Mouse (Mus musculus) erythroblast, embryonic 14.5 days (primary cell): ENCODE measurements around the gene Srms. TPM values are rescaled to one million over a fixed set of nuclear protein-coding genes. Genes with fewer than 3 reads are reported as not detected.
A peak's percentile ranks its signal among the peaks of the same experiment; 100 is the strongest.

Source experiments
- H3K27me3 ChIP-seq: 2 replicates; pipeline ENCODE4 v1.6.1; 2012; ENCODE audit warnings: inconsistent platforms; ENCODE audit not compliant: control insufficient read depth
- H3K36me3 ChIP-seq: 2 replicates; pipeline ENCODE4 v1.6.1; 2012; ENCODE audit warnings: mild to moderate bottlenecking, inconsistent platforms; ENCODE audit not compliant: control insufficient read depth
- H3K4me1 ChIP-seq: 2 replicates; pipeline ENCODE4 v1.6.1; 2012; ENCODE audit warnings: inconsistent platforms; ENCODE audit not compliant: control insufficient read depth
- H3K4me3 ChIP-seq: replicated peaks from 2 replicates; pipeline ENCODE3; 2012; ENCODE audit warnings: moderate library complexity, mild to moderate bottlenecking, inconsistent platforms
- H3K9me3 ChIP-seq: 2 replicates; pipeline ENCODE4 v1.6.1; 2012; ENCODE audit warnings: low read length, inconsistent platforms, mixed read lengths; ENCODE audit not compliant: control insufficient read depth
- GATA1 ChIP-seq: IDR thresholded peaks from 2 replicates; pipeline ENCODE4 v1.6.1; 2012; ENCODE audit warnings: low read length, inconsistent platforms, mixed read lengths
- TAL1 ChIP-seq: IDR thresholded peaks from 3 replicates; pipeline ENCODE4 v1.6.1; 2012; ENCODE audit warnings: low read length, inconsistent platforms, mixed read lengths
- polyA plus RNA-seq: library from polyadenylated mRNA; stranded (reverse); fragments of >175 nt; gene quantifications from 2 replicates; pipeline ENCODE4 v1.2.3, GENCODE M21; 2012

Gene Srms
- polyA plus RNA-seq, 1 experiment: 0.03 TPM

DNA sequence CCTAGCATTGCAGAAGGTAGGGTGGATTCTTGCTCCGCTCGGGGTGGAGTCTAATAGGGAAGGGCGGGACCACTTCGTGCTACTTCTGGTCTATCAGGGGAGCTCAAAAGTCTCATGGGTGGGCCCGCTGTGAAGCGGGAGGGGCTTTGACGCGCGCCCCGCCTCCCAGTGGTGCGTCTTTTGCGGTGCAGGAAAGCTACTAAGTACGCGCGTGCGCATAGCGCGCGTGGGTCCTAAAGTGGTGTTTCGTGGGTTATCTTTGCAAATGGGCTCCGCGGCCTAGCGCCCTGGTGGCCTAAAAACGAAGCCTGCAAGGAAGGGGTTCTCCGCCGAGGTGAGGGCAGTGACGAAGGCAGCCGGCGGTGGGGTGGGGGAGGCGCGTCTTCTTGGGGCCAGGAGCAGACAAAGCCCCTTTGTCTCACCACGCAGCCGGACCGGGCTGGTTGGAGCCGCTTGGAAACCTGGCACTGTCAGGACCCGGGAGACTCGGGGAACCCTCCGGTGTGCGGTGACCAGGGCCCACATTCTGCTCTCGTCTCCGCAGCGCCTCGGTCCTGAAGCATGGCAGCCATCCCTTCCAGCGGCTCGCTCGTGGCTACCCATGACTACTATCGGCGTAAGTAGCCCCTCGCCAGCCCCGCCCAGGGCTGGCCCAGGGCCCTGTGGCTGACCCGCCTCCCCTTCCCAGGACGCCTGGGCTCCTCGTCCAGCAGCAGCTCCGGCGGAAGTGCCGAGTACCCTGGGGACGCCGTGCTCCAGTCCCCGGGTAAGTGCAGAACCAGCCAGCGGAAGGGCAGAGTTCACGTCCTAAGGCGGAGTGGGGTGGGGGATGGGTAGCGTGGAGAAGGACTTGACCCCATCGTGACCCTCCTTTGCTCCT, 25.6 kb downstream of the Srms start, which contains the start of gene Ppdpf:
Gene Ppdpf (plus strand): TSS at position 127 of the 880 bp plus-strand sequence.
- peaks cover 14% of the 10 kb centered on the region for H3K36me3 ChIP-seq

DNA sequence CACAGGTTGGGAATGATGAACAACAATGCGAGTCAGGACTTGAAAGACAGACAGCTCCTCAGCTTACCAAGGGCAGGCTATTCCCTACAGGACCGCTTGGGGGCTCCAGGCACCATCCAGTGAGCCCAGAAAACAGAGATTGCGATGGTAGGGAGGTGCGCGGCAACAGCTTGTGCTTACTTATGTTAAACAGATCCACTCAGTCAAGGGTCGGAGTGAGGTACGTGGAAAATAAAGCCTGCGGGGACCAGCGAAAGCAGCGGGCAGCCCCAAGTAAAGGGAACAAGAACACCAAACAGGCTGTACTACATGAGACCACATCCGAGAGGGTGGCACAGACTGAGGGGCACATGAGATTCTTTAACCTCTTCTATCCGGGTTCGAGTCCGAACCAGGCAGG, 26.4 kb downstream of the Srms start:
- Histone ChIP-seq H3K27me3 (peaks cover 6% of the 10 kb centered on the region), H3K4me3 (peak overlapping the region; percentile 92), H3K4me1 (peaks cover 33% of the 10 kb centered on the region), H3K9me3 (no peaks in the 10 kb centered on the region), H3K36me3 (peaks cover 14% of the 10 kb centered on the region)
- TF ChIP-seq TAL1 (no peak), GATA1 (no peak)

More for the DNA sequence above, 25.6 kb downstream of the Srms start, which contains the start of gene Ppdpf:
- peak within 1 kb of the TSS; percentile 92 for H3K4me3 ChIP-seq
- peaks cover 33% of the 10 kb centered on the region for H3K4me1 ChIP-seq
- H3K9me3 ChIP-seq: no peaks in the 10 kb centered on the region
- no peak for TF ChIP-seq TAL1
- no peak for TF ChIP-seq GATA1
- peaks cover 11% of the 10 kb centered on the region for H3K27me3 ChIP-seq

GRCm38 (mm10) chr2:181180898-181181297, 32.1 kb downstream of the Srms start:
- Histone ChIP-seq H3K4me1 (no peaks in the 10 kb centered on the region), H3K27me3 (peaks cover 10% of the 10 kb centered on the region), H3K36me3 (no peaks in the 10 kb centered on the region), H3K4me3 (no peak overlapping the region), H3K9me3 (no peaks in the 10 kb centered on the region)
- TF ChIP-seq GATA1 (no peak), TAL1 (no peak)

- H3K36me3 ChIP-seq: no peaks in the 10 kb centered on the region
- H3K4me1 ChIP-seq: no peaks in the 10 kb centered on the region
- H3K4me3 ChIP-seq: no peak overlapping the region
- peaks cover 4% of the 10 kb centered on the region for H3K27me3 ChIP-seq
- TF ChIP-seq GATA1 (no peak), TAL1 (no peak)
- no peaks in the 10 kb centered on the region for H3K9me3 ChIP-seq
Measured at GRCm38 (mm10) chr2:181178471-181178870, 34.5 kb downstream of the Srms start.

GRCm38 (mm10) chr2:181178015-181178414, 35.0 kb downstream of the Srms start:
- H3K9me3 ChIP-seq: no peaks in the 10 kb centered on the region
- no peaks in the 10 kb centered on the region for H3K36me3 ChIP-seq
- H3K4me3 ChIP-seq: no peak overlapping the region
- H3K4me1 ChIP-seq: no peaks in the 10 kb centered on the region
- H3K27me3 ChIP-seq: peaks cover 4% of the 10 kb centered on the region
- TF ChIP-seq TAL1 (no peak), GATA1 (no peak)

DNA sequence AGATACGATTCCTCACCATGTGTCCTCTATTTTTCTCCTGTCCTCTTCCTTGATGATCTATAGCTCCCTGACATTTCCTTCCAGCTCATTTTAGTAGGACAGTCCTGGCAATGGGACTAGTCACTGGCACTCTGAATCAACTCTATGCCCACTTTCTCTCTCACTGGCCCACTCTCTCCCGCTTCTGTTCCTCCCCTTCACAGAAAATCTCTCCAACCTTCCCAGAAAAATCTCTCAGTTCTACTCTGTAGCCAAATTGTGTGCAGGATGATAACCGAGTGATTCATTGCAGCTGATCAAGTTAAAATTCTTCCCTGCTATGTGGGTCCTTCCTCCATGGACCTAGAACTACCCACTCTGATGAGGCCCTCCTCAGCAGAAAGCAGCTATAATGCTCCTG, 38.3 kb downstream of the Srms start:
- H3K36me3 ChIP-seq: no peaks in the 10 kb centered on the region
- H3K9me3 ChIP-seq: peaks cover 1% of the 10 kb centered on the region; the same call in 1 of the 2 replicates
- no peak overlapping the region for H3K4me3 ChIP-seq
- no peak for TF ChIP-seq GATA1
- no peak for TF ChIP-seq TAL1
- no peaks in the 10 kb centered on the region for H3K4me1 ChIP-seq
- peaks cover 2% of the 10 kb centered on the region; the same call in 1 of the 2 replicates for H3K27me3 ChIP-seq

- H3K9me3 ChIP-seq: peaks cover 3% of the 10 kb centered on the region; the same call in 1 of the 2 replicates
- H3K4me3 ChIP-seq: no peak overlapping the region
- H3K27me3 ChIP-seq: peaks cover 6% of the 10 kb centered on the region
- no peaks in the 10 kb centered on the region for H3K4me1 ChIP-seq
- TF ChIP-seq GATA1 (no peak), TAL1 (no peak)
- H3K36me3 ChIP-seq: no peaks in the 10 kb centered on the region
Measured at GRCm38 (mm10) chr2:181166469-181166868, 46.5 kb downstream of the Srms start.

DNA sequence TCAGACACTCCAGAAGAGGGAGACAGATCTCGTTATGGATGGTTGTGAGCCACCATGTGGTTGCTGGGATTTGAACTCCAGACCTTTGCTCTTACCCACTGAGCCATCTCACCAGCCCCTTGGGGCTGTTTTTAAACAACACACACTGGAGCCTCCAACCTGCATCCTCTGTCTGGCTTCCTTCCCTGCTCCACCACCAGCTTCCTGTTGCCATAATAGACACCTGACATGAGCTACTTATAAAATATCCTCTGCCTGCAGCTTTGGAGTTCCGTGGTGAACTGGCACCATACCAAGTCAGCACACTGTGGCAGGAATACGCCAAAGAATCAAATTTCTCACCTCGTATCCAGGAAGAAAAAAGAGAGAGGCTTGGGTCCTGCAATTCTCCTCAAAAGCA, 52.2 kb downstream of the Srms start:
- Histone ChIP-seq H3K36me3 (no peaks in the 10 kb centered on the region), H3K27me3 (peaks cover 32% of the 10 kb centered on the region), H3K4me1 (no peaks in the 10 kb centered on the region), H3K9me3 (no peaks in the 10 kb centered on the region), H3K4me3 (no peak overlapping the region)
- TF ChIP-seq TAL1: no peak
- TF ChIP-seq GATA1: no peak

GRCm38 (mm10) chr2:181159771-181160170, 53.2 kb downstream of the Srms start:
- H3K4me3 ChIP-seq: no peak overlapping the region
- H3K4me1 ChIP-seq: no peaks in the 10 kb centered on the region
- no peak for TF ChIP-seq TAL1
- no peak for TF ChIP-seq GATA1
- peaks cover 39% of the 10 kb centered on the region for H3K27me3 ChIP-seq
- no peaks in the 10 kb centered on the region for H3K9me3 ChIP-seq
- H3K36me3 ChIP-seq: no peaks in the 10 kb centered on the region
